Mouse (Mus musculus) bone marrow, adult 2 months (tissue): ENCODE measurements around the gene Auh. TPM values are rescaled to one million over a fixed set of nuclear protein-coding genes. Genes with fewer than 3 reads are reported as not detected.

Experiments
- H3K27ac ChIP-seq: fragments of 200-500 bp; 2 replicates; pipeline ENCODE4 v1.5.1; 2012; ENCODE audit warnings: low read depth, mild to moderate bottlenecking, control low read depth, inconsistent platforms, low read length; ENCODE audit not compliant: control insufficient read depth, poor library complexity, insufficient read depth
- H3K4me1 ChIP-seq: fragments of 200-500 bp; 2 replicates; pipeline ENCODE4 v1.6.1; 2011; ENCODE audit warnings: low read length; ENCODE audit not compliant: control insufficient read depth, insufficient read depth
- H3K4me3 ChIP-seq: fragments of 200-500 bp; replicated peaks from 2 replicates; pipeline ENCODE3; 2011; ENCODE audit warnings: mild to moderate bottlenecking, low read depth, low read length, control low read depth; ENCODE audit not compliant: control insufficient read depth
- CTCF ChIP-seq: fragments of 200-500 bp; IDR thresholded peaks from 2 replicates; pipeline ENCODE4 v1.5.1; 2011; ENCODE audit warnings: low read length, control low read depth; ENCODE audit not compliant: control insufficient read depth, insufficient read depth
- POLR2A ChIP-seq: fragments of 200-500 bp; IDR thresholded peaks from 2 replicates; pipeline ENCODE4 v1.6.1; 2011; ENCODE audit warnings: low read depth, mild to moderate bottlenecking, control low read depth, low read length, borderline replicate concordance; ENCODE audit not compliant: control insufficient read depth
- WGBS: fragments of 180-500 bp; shearing (Covaris S2); methylation state at CpG from one replicate; pipeline ENCODE4 v1.1.7; 2018; 5-methylcytosine and 5-hydroxymethylcytosine counted together
- polyA plus RNA-seq: library from polyadenylated mRNA; stranded (reverse); fragments of >200 nt; gene quantifications from 2 replicates; pipeline ENCODE4 v1.2.4, GENCODE M21; 2011; ENCODE audit warnings: low replicate concordance; ENCODE audit not compliant: missing spikeins, insufficient read depth, insufficient read length

Gene Auh
- polyA plus RNA-seq, 1 experiment, result 30.1 TPM

DNA sequence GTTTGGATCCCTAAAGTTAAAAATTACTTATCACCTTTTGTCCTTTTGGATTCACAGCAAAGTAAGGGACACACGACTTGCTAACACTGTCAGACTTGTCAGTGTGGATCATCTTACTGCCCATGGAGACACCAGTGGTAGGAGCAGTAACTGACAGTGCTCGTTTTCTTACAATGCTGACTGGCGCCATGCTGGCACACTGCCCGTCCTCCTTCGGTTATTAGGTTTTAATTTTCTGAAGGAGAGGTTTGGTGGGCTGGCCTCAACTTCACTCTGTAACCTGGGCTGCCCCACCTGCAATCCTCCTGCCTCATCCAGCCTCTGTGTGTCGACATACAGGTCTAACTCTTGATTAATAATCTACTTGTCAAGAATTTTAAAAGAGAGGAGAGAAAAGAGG lies 31.7 kb downstream of the Auh start:
- TF ChIP-seq CTCF (no peak), POLR2A (no peak)
- Histone ChIP-seq H3K27ac (no peak overlapping the region), H3K4me1 (no peaks in the 10 kb centered on the region), H3K4me3 (no peak overlapping the region)
- 77% methylated on average over 6 of the region's 6 CpGs for WGBS

DNA sequence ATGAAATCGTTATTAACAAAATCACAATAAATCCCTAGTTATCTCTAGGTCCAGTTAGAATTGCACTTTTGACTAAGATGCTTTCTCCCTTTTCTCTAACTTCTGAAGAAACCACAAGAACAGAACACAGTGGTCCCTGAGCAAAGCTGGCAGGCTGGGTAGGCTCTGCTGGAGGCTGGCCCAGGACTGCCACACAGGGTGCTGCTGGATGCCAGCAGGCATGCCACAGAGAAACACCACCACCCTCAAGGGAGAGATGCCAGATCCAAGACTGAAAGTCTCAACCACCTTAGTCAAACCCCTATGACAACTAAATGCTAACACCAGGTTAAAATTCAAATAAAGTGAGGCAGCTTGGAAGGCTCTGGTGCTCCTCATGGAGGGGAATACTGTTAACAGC lies 36.7 kb downstream of the Auh start:
- no peak for TF ChIP-seq CTCF
- Histone ChIP-seq H3K27ac (no peak overlapping the region), H3K4me3 (no peak overlapping the region), H3K4me1 (no peaks in the 10 kb centered on the region; the same call in 1 of the 2 replicates)
- WGBS, result 68% methylated on average over 1 of the region's 1 CpGs

DNA sequence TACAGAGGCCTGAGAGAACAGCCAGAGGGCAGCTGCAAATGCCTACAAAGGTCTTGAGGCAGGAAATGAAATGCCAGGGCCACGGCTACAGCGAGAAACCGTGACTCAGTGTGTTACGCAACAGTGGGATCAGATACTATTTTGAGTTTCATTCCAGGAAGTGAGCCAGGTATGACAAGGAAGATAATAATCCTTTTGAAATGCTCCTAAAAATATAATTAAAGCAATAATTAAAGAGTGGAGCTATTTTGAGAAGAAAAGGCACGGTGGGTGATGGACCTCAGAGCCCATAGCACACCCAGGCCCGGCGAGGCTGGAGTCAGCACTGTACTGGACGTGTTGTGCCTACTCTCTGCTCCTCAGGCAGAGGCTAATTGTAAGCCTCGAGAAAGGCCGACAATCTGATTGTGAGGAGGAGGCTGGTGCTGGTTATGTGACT lies 37.4 kb downstream of the Auh start:
- H3K4me1 ChIP-seq, result no peaks in the 10 kb centered on the region; the same call in 1 of the 2 replicates
- TF ChIP-seq POLR2A (no peak), CTCF (no peak)
- peak overlapping the region; percentile 26 for H3K27ac ChIP-seq
- WGBS, result 8% methylated on average over 10 of the region's 10 CpGs
- H3K4me3 ChIP-seq, result no peak overlapping the region

DNA sequence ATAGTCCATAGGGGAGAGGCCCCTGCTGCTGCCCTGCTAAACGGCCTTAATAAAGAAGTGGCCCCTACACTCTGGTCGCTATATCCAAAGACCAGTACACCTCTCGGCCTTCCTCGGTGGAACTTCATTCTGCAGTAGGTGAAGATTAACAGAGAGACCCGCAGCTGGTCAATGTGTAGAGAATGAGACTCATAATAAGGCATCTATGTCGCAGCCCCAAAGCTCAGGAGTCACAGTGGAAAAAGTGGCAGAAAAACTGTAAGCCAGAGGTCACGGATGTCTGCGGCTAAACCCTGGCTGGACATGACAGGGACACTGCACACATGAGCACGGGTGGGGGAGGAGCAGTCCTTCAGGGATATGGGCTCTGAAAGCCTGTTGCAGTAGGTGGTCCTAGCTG lies 39.2 kb downstream of the Auh start:
- 89% methylated on average over 9 of the region's 9 CpGs for WGBS
- no peak overlapping the region for H3K4me3 ChIP-seq
- H3K4me1 ChIP-seq, result no peaks in the 10 kb centered on the region; the same call in 1 of the 2 replicates
- no peak for TF ChIP-seq CTCF
- TF ChIP-seq POLR2A, result no peak
- H3K27ac ChIP-seq, result no peak overlapping the region

DNA sequence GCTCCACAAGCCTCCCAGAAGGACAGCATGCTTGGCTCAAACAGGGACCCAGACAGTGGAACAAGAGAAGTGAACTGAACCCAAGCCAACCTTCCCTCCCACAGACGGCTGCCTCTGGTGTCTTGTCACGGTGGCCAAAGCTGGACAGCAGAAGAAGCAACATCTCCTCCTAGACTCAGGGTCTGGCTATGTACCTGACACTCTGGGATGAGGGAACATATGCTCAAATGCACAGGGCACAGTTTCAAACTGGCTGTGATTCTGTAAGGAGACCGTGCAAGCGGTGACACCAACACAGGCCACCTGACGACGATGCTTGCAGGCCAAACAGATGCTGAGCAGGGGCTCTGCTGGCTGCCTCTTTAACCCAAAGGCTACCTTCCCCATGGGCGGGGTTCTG lies 42.7 kb downstream of the Auh start:
- Histone ChIP-seq H3K27ac (no peak overlapping the region), H3K4me3 (no peak overlapping the region), H3K4me1 (no peaks in the 10 kb centered on the region; the same call in 1 of the 2 replicates)
- 90% methylated on average over 7 of the region's 7 CpGs for WGBS
- no peak for TF ChIP-seq POLR2A
- no peak for TF ChIP-seq CTCF

DNA sequence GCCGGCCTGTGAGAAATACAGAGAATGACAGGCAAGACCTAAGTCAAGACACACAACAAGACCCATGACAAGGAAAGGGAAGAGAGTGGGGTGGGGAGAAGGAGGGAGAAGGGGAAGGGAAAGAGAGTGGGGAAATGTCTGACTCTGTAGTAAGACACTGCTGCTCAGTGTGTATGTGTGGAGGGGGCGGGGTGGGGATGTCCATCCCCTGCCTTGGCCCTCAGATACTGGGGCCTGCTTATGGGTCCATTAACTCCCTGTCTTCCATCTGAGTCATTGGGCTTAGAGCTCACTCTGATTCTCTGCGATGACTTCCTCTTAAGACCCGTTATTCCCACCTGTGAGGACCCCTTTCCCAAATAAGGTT lies 45.5 kb downstream of the Auh start:
- no peak overlapping the region for H3K27ac ChIP-seq
- H3K4me3 ChIP-seq, result no peak overlapping the region
- no peak for TF ChIP-seq POLR2A
- TF ChIP-seq CTCF, result no peak
- WGBS, result 85% methylated on average over 4 of the region's 4 CpGs
- H3K4me1 ChIP-seq, result no peaks in the 10 kb centered on the region; the same call in 1 of the 2 replicates

DNA sequence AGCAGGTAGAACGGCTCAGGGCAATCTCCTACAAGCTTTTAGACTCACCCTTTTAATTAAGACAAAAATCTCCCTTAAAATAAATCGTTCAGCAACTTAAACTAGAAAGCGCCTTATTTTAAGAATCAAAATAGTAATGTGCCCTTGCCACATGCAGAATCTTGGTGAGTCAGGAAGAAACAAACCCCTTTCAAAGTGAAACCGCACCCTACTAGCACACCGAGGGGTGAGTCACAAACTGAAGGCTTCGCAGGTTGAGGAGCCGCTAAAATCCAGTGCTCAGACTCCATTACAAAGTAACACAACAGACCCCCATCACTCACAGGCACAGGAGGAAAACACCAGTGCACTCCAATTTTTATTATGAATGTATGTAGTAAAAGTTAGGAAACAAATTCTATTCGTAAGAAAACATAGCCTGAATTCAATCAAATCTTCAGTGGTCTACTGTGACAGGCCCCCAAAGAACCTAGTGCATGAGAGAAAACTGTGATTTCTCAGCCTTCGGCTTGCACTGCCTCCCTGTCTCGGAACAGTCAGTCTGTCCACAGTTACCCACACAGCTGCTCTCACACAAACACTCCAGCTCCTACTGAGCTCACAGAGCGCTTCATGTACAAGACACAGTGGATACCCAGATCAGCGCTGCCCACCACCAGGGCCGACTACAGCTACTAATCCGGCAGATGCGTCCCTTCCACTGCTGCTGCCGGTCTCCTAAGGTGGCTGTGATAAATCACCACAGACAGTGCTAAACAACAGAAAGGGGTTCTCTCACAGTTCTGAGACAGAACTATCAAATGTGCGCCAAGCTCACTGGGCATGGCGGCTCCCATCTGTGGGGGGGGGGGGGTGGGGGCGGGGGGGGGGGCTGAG lies 46.2 kb downstream of the Auh start:
- TF ChIP-seq CTCF (no peak), POLR2A (no peak)
- H3K4me1 ChIP-seq, result no peaks in the 10 kb centered on the region; the same call in 1 of the 2 replicates
- no peak overlapping the region for H3K4me3 ChIP-seq
- H3K27ac ChIP-seq, result no peak overlapping the region
- WGBS, result 85% methylated on average over 19 of the region's 19 CpGs

DNA sequence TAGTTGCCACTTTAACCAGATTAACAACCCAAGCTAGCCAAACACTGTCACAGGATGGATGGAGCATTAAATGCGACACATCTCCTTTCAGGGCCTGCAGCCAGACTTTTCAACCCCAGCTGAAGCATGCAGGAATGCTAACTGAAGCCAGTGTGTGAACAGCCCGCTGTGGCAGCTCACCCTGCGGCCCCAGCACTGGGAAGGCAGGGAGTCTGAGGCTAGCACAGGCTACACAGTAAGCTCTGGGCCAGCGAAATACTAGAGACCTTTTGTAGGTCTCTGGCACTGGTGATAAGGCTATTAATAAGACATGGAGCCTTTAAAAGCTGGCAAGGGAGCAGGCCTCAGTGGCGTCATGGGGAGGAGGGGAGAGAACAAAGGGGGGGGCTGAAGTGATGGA lies 49.1 kb downstream of the Auh start:
- Histone ChIP-seq H3K4me3 (no peak overlapping the region), H3K27ac (no peak overlapping the region), H3K4me1 (no peaks in the 10 kb centered on the region; the same call in 1 of the 2 replicates)
- TF ChIP-seq POLR2A (no peak), CTCF (no peak)
- 82% methylated on average over 5 of the region's 5 CpGs for WGBS

DNA sequence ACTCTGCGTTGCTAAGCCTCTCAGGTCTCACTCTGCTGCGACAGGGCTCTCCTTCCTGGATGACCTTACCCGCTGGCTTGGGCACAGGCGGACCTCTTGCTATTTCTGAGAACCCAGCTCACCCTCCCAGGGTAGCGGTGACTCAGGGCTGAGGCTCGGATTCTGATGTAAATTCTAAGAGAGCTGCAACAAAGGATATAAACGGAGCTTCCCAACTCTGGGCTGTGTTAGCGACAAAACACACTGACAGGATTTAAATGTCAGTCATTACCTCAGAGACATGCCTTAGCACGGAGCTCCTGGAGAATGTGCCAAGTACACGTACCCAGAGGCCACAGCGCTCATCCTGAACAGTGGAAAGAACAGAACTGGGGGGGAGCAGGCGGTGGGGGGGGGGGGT lies 49.6 kb downstream of the Auh start:
- H3K4me3 ChIP-seq, result no peak overlapping the region
- WGBS, result 90% methylated on average over 12 of the region's 12 CpGs

More for the DNA sequence above, 49.6 kb downstream of the Auh start:
- TF ChIP-seq CTCF (no peak), POLR2A (no peak)
- Histone ChIP-seq H3K27ac (no peak overlapping the region), H3K4me1 (no peaks in the 10 kb centered on the region; the same call in 1 of the 2 replicates)
